9 mouse cellular contexts compared by ENCODE assay signal in genomic region chr1:136175183-136175582, GRCm38 (mm10). TPM values are rescaled to one million over a fixed set of nuclear protein-coding genes. Genes with fewer than 3 reads are reported as not detected.
DNase-seq lines count a peak whose midpoint lies in the region; ATAC-seq and TF ChIP-seq lines count a peak whose summit lies in the region.
"Had no signal": no experiment of that assay in that cellular context is flagged by ENCODE, and none has a peak within 500 bp of the region (broad histone marks: within the 10 kb centered on the region; RNA-seq: fewer than 3 reads in every experiment).

No protein-coding gene starts in this region.

- H3K4me3 ChIP-seq in C2C12 (ENCODE audit: insufficient read depth, poor library complexity, severe bottlenecking) = no peak overlapping the region
- no peak overlapping the region for H3K4me3 ChIP-seq in limb, embryonic 14.5 days (replicated peaks; ENCODE audit: low read length)

- H3K4me2 ChIP-seq in limb, embryonic 14.5 days (replicated peaks; ENCODE audit: low read depth, low read length, severe bottlenecking) = no peak overlapping the region

- H3K4me1 ChIP-seq in limb, embryonic 14.5 days (ENCODE audit: control insufficient read depth, insufficient read depth, low read length) = peaks cover 7% of the 10 kb centered on the region

- no peaks in the 10 kb centered on the region for H3K27me3 ChIP-seq in C2C12 (ENCODE audit: control insufficient read depth, insufficient read depth, insufficient read length)
- no peaks in the 10 kb centered on the region for H3K27me3 ChIP-seq in limb, embryonic 14.5 days (ENCODE audit: control insufficient read depth, insufficient read depth, low read length)

- no peak overlapping the region for H3ac ChIP-seq in C2C12 (ENCODE audit: control insufficient read depth, insufficient read length, low read depth)

- no peak overlapping the region for H3K27ac ChIP-seq in limb, embryonic 14.5 days (replicated peaks; ENCODE audit: low read depth, low read length)
- H3K27ac ChIP-seq: macrophage had no signal

- no peaks in the 10 kb centered on the region for H3K9me3 ChIP-seq in limb, embryonic 14.5 days (ENCODE audit: control insufficient read depth, low read length)

- no peak overlapping the region for H3K9ac ChIP-seq in limb, embryonic 14.5 days (ENCODE audit: low read depth, low read length, severe bottlenecking)

- peak; percentile 27 to 64 for DNase-seq in heart, postnatal 10 days
- DNase-seq in heart, postnatal 25 days (ENCODE audit: low spot score) = no peak
- DNase-seq in WW6 (ENCODE audit: low read depth, low spot score) = peak; percentile 28
- peak; percentile 63 for DNase-seq in embryo, embryonic 9.5 days (ENCODE audit: extremely low spot score)
- DNase-seq in limb, embryonic 14.5 days (ENCODE audit: low spot score) = peak; percentile 46
- DNase-seq in gastrocnemius, postnatal 14 days = no peak

- WGBS in limb, embryonic 14.5 days = 34% methylated on average over 6 of the region's 6 CpGs

- no peak for ATAC-seq in limb, embryonic 14.5 days (ENCODE audit: low FRiP score, low read depth)
- ATAC-seq in neutrophil, adult 5-6 weeks (ENCODE audit: extremely low read depth, insufficient number of reproducible peaks, low FRiP score, poor library complexity, severe bottlenecking) = peak; percentile 35; the same call in 1 of the 2 replicates

- H3K79me3 ChIP-seq in C2C12 (ENCODE audit: low read depth) = no peaks in the 10 kb centered on the region

- intact Hi-C loops in heart, postnatal 10 days (cut with DNase I) = no loop called here
- intact Hi-C loops in heart, postnatal 25 days (cut with DNase I) = no loop called here
- intact Hi-C loops in gastrocnemius, postnatal 14 days (cut with DNase I; ENCODE audit: low total_unique reads) = loop anchor here (10.0 kb wide), 1 partner anchor 350 kb away; no protein-coding TSS in a partner anchor

- no peaks in the 10 kb centered on the region for H3K36me3 ChIP-seq in C2C12 (ENCODE audit: control insufficient read depth, insufficient read depth)
- H3K36me3 ChIP-seq in limb, embryonic 14.5 days (ENCODE audit: control insufficient read depth, insufficient read depth, low read length) = peaks cover 32% of the 10 kb centered on the region

- peak; percentile 14 for TF ChIP-seq CTCF in C2C12 (IDR thresholded peaks at IDR 0.05; ENCODE audit: control insufficient read depth, insufficient read depth, insufficient read length)

- no peaks in the 10 kb centered on the region for H3K79me2 ChIP-seq in C2C12 (ENCODE audit: control insufficient read depth, insufficient read depth)

- TF ChIP-seq POLR2A in limb, embryonic 14.5 days (IDR thresholded peaks at IDR 0.05; ENCODE audit: borderline replicate concordance, extremely low read depth, insufficient read depth, insufficient read length) = no peak

TF ChIP-seq in C2C12, 6 proteins besides CTCF, POLR2A, EP300 and RAD21:
- TF ChIP-seq MYOD1 (IDR thresholded peaks at IDR 0.05; ENCODE audit: control insufficient read depth, insufficient read length, low read depth) (no peak), MAX (IDR thresholded peaks at IDR 0.05) (no peak), USF1 (IDR thresholded peaks at IDR 0.05; ENCODE audit: low read depth) (no peak), CEBPB (IDR thresholded peaks at IDR 0.05; ENCODE audit: low read depth) (no peak), MYOG (IDR thresholded peaks at IDR 0.05; ENCODE audit: control insufficient read depth, extremely low read depth, insufficient read length) (no peak), FOSL1 (IDR thresholded peaks at IDR 0.05; ENCODE audit: insufficient read depth, low read length, poor library complexity, severe bottlenecking) (no peak)
TF ChIP-seq in C2C12: peak in this region for 0.

RNA-seq across cellular contexts. Expression of gene Mroh3, which starts 37.4 kb away (rescaled TPM):
- total RNA-seq in heart, postnatal 10 days (2021) = not detected
- total RNA-seq in heart, postnatal 25 days (2021) = not detected
- not detected for polyA plus RNA-seq in C2C12 (2012; fragmentation: generic; extraction: Trizol)
- polyA plus RNA-seq in limb, embryonic 14.5 days (2012; rRNA removed) = 0.68 and 0.96 TPM in 2 replicates
- 0.17 TPM in 1 of 2 replicates, not detected in the other for polyA plus RNA-seq in limb, embryonic 14.5 days (2014; fragmentation: Nextera tagmentation; extraction: Ambion mirVana)
- not detected in 2 replicates for total RNA-seq in neutrophil, adult 5-6 weeks (2017)
- total RNA-seq in gastrocnemius, postnatal 14 days (2021) = not detected
- polyA plus RNA-seq: macrophage had no signal

RNA-seq across cellular contexts. Expression of gene Kif21b, which starts 44.0 kb away (rescaled TPM):
- 1 to 10 TPM; 1.3 to 1.6 TPM for total RNA-seq in heart, postnatal 10 days (2021)
- total RNA-seq in heart, postnatal 25 days (2021) = under 1 TPM; 0.75 TPM
- polyA plus RNA-seq in C2C12 (2012; fragmentation: generic; extraction: Trizol) = 0.66 TPM
- polyA plus RNA-seq in limb, embryonic 14.5 days (2012; rRNA removed) = 10.9 and 13.2 TPM in 2 replicates
- 3.6 and 3.8 TPM in 2 replicates for polyA plus RNA-seq in limb, embryonic 14.5 days (2014; fragmentation: Nextera tagmentation; extraction: Ambion mirVana)
- 175 and 183 TPM in 2 replicates for total RNA-seq in neutrophil, adult 5-6 weeks (2017)
- under 1 TPM; 0.40 to 0.76 TPM for total RNA-seq in gastrocnemius, postnatal 14 days (2021)

RNA-seq across cellular contexts. Expression of gene Inava, which starts 58.9 kb away (rescaled TPM):
- under 1 TPM in 1 of 2 experiments, not detected in 1; 0.14 TPM for total RNA-seq in heart, postnatal 10 days (2021)
- not detected for total RNA-seq in heart, postnatal 25 days (2021)
- polyA plus RNA-seq in C2C12 (2012; fragmentation: generic; extraction: Trizol) = 7.6 TPM
- 17.3 and 27.6 TPM in 2 replicates for polyA plus RNA-seq in limb, embryonic 14.5 days (2012; rRNA removed)
- 16.0 and 19.0 TPM in 2 replicates for polyA plus RNA-seq in limb, embryonic 14.5 days (2014; fragmentation: Nextera tagmentation; extraction: Ambion mirVana)
- not detected in 2 replicates for total RNA-seq in neutrophil, adult 5-6 weeks (2017)
- not detected for total RNA-seq in gastrocnemius, postnatal 14 days (2021)
- polyA plus RNA-seq: macrophage had no signal

Comparison
In these comparisons a context has a peak if more than half of its experiments do, and no peak if none do; other contexts are left out.
1. DNase-seq: peak in heart, postnatal 10 days (2 of 2), WW6 (single experiment), embryo, embryonic 9.5 days (single experiment) and limb, embryonic 14.5 days (single experiment); none in heart, postnatal 25 days (single experiment) and gastrocnemius, postnatal 14 days (single experiment).
2. RNA of gene Kif21b, which starts 44.0 kb away (total RNA-seq): 175 to 183 TPM in neutrophil, adult 5-6 weeks; 1.3 to 1.6 TPM in heart, postnatal 10 days, 0.40 to 0.76 TPM in gastrocnemius, postnatal 14 days and 0.75 TPM in heart, postnatal 25 days; every median in the first group is over 10 times any median in the second.